Mouse (Mus musculus): Measurements from ENCODE around the gene Icmt. TPM values are rescaled to one million over a fixed set of nuclear protein-coding genes. Genes with fewer than 3 reads are reported as not detected.

Gene Icmt
- polyA plus RNA-seq, 1 experiment from 2014 or later = 18.1 TPM

DNA sequence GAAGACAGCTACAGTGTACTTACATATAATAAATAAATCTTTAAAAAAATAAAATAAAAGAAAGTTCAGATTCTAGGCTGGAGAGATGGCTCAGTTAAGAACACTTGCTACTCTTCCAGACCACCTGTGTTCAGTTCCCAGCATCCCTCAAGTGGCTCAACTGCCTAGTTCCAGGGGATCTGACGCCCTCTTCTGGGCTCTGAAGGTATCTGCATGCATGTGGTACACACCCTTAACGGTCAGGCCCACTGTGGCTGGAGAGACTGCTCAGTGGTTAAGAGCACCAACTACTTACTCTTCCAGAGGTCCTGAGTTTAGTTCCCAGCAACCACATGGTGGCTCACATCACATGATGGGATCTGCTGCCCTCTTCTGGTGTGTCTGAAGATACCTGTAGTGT is 19.1 kb upstream of the Icmt start:
- Histone ChIP-seq H3K27me3 (peaks cover 92% of the 10 kb centered on the region), H3K4me2 (replicated peaks) (no peak overlapping the region), H3K9me3 (no peaks in the 10 kb centered on the region)

DNA sequence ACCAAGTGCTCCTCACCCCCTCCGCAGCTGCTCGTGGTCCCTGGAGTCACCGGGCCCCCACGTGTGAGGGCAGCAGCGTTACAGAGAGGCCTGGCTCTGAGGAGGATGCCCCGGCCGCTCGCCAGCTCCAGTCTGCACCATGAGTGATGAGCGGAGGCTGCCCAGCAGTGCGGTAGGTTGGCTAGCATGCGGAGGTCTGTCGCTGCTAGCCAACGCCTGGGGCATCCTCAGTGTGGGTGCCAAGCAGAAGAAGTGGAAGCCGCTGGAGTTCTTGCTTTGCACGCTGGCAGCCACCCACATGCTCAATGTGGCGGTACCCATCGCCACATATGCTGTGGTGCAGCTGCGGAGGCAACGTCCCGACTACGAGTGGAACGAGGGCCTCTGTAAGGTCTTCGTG is 18.0 kb upstream of the Icmt start:
- Histone ChIP-seq H3K27ac (no peak overlapping the region), H3K27me3 (peaks cover 95% of the 10 kb centered on the region), H3K4me3 (replicated peaks) (no peak overlapping the region), H3K9me3 (no peaks in the 10 kb centered on the region), H3K4me1 (replicated peaks) (peaks cover 24% of the 10 kb centered on the region), H3K36me3 (no peaks in the 10 kb centered on the region), H3K4me2 (replicated peaks) (no peak overlapping the region), H3K9ac (replicated peaks) (no peak overlapping the region)
- no peak for ATAC-seq
- WGBS = 93% methylated on average over 23 of the region's 23 CpGs

More for the DNA sequence above, 19.1 kb upstream of the Icmt start:
- ATAC-seq = no peak
- WGBS = 78% methylated on average over 2 of the region's 2 CpGs
- Histone ChIP-seq H3K4me1 (replicated peaks) (peaks cover 24% of the 10 kb centered on the region), H3K9ac (replicated peaks) (no peak overlapping the region), H3K4me3 (replicated peaks) (no peak overlapping the region), H3K36me3 (no peaks in the 10 kb centered on the region), H3K27ac (no peak overlapping the region)

DNA sequence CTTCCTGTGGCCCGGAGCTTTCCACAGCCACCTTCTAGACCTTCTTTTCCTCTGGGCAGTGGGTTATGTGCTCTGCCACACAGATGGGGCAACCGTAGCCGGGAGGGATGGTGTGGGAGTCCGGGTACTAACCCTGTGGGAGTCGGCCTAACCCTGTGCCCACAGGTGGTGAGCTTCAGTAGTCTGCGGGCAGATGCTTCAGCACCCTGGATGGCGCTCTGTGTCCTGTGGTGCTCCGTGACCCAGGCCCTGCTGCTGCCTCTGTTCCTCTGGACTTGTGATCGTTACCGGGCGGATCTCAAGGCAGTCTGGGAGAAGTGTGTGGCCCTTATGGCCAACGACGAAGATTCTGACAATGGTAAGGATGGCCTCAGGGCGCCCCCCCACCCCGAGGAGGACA is 15.4 kb upstream of the Icmt start:
- no peak for ATAC-seq
- Histone ChIP-seq H3K36me3 (no peaks in the 10 kb centered on the region), H3K4me2 (replicated peaks) (no peak overlapping the region), H3K27me3 (peaks cover 96% of the 10 kb centered on the region), H3K27ac (no peak overlapping the region), H3K4me1 (replicated peaks) (peaks cover 21% of the 10 kb centered on the region), H3K9ac (replicated peaks) (no peak overlapping the region), H3K9me3 (no peaks in the 10 kb centered on the region), H3K4me3 (replicated peaks) (no peak overlapping the region)
- WGBS = 61% methylated on average over 15 of the region's 15 CpGs

DNA sequence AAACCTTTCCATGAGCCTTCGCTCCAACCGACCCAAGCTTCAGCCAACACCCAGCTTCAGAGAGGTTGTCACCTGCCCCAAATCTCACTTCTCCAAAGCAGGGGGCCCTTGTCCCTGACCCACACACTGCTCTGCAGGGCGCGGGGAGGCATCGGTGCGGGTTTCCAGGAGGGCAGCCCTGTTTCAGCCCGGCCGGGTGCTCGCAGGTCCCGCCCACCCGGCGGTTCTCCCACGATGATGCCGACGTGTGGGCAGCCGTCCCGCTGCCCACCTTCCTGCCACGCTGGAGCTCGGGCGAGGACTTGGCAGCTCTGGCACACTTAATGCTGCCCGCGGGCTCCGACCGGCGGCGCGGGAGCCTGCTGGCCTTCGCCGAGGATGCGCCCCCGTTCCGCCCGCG is 14.3 kb upstream of the Icmt start:
- H3K9me3 ChIP-seq = no peaks in the 10 kb centered on the region
- no peaks in the 10 kb centered on the region for H3K36me3 ChIP-seq
- H3K9ac ChIP-seq (replicated peaks) = peak overlapping the region; percentile 53
- H3K4me2 ChIP-seq (replicated peaks) = peak overlapping the region; percentile 56
- peaks cover 97% of the 10 kb centered on the region for H3K27me3 ChIP-seq
- H3K4me3 ChIP-seq (replicated peaks) = peak overlapping the region; percentile 36
- peak; percentile 9; the same call in 1 of the 2 replicates for ATAC-seq
- WGBS = 19% methylated on average over 34 of the region's 34 CpGs
- peaks cover 32% of the 10 kb centered on the region for H3K4me1 ChIP-seq (replicated peaks)
- no peak overlapping the region for H3K27ac ChIP-seq

DNA sequence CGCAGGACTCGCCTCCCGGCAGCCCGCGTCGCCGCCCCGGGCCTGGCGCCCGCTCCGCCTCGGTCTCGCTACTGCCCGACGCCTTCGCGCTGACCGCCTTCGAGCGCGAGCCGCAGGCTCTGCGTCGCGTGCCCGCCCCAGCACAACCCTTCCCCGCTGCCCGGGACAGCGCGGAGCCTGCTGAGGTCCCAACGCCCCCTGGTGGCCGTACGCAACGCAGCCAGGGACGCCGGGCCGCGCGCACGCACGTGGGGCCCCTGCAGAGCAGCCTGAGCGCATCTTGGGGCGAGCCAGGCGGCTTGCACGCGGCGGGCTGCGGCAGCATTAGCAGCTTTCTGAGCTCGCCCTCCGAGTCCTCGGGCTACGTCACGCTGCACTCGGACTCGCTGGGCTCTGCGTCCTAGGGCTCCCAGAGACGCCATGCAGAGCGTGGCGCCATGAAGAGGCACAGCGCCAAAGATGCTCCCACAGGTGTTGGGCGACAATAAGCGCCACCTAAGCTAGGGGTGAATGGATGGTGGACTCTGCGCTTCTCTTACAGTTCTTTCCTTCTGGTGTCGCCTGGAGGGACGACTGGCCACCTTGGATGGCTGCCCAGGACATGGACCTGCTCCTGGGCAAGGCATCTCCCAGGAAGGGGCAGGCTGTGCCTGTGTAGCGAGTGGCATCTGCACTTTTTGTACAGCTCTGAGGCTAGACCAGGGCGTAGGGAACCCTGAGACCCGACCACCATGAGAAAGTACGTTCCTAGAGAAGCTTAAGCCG is 13.7 kb upstream of the Icmt start:
- Histone ChIP-seq H3K36me3 (no peaks in the 10 kb centered on the region), H3K4me2 (replicated peaks) (peak overlapping the region; percentile 56), H3K27ac (no peak overlapping the region), H3K9ac (replicated peaks) (peak overlapping the region; percentile 53), H3K27me3 (peaks cover 100% of the 10 kb centered on the region), H3K4me1 (replicated peaks) (peaks cover 38% of the 10 kb centered on the region), H3K4me3 (replicated peaks) (peak overlapping the region; percentile 36), H3K9me3 (no peaks in the 10 kb centered on the region)
- ATAC-seq = peak; percentile 81
- WGBS = 4% methylated on average over 67 of the region's 70 CpGs

DNA sequence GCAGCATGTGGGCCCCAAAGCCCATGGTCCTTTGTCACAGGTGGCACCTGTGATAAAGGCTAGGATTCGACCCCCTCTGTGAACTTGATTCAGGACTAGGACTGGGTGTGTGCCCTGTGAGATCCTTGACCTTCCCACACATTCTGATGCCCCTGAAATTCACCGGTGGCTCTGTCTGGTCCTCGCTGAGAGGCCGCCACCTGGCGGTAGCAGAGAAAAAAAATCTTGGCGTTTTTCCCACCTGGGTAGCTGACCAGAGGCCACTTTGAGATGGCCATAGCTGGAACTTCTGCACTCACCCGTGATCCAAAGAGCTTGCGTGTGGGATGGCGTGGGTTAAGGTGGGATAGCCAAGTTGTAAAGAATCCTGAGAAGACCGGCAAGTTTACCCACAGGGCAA is 11.5 kb upstream of the Icmt start:
- Histone ChIP-seq H3K9me3 (no peaks in the 10 kb centered on the region), H3K27ac (no peak overlapping the region), H3K9ac (replicated peaks) (no peak overlapping the region), H3K4me1 (replicated peaks) (peaks cover 51% of the 10 kb centered on the region), H3K27me3 (peaks cover 97% of the 10 kb centered on the region), H3K4me2 (replicated peaks) (no peak overlapping the region), H3K4me3 (replicated peaks) (no peak overlapping the region), H3K36me3 (no peaks in the 10 kb centered on the region)
- no peak for ATAC-seq
- 4% methylated on average over 10 of the region's 10 CpGs for WGBS

DNA sequence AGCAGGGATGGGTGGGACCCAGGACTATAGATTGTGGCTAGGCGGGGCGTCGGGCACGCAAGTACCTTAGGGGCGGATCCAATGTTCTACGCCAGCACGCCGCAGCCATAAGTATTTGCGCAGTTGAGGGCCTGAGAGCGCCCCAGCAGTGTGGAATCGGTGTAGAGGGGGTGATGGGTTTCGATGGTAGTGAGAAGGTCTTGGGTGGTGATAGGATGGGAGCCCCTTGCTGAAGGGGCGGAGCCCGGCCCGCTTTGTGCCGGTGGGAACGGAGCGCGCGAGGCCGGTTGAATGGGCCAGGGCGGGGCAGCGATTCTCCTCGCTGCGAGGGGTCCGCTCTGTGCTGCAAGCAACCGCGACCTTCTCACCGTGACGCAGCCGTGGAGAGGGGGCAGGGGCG is 10.8 kb upstream of the Icmt start:
- WGBS = 1% methylated on average over 31 of the region's 32 CpGs
- Histone ChIP-seq H3K27me3 (peaks cover 97% of the 10 kb centered on the region), H3K4me3 (replicated peaks) (peak overlapping the region; percentile 34), H3K27ac (no peak overlapping the region), H3K4me2 (replicated peaks) (peak overlapping the region; percentile 57), H3K9me3 (no peaks in the 10 kb centered on the region), H3K9ac (replicated peaks) (peak overlapping the region; percentile 56), H3K4me1 (replicated peaks) (peaks cover 58% of the 10 kb centered on the region), H3K36me3 (no peaks in the 10 kb centered on the region)
- peak; percentile 11 for ATAC-seq

DNA sequence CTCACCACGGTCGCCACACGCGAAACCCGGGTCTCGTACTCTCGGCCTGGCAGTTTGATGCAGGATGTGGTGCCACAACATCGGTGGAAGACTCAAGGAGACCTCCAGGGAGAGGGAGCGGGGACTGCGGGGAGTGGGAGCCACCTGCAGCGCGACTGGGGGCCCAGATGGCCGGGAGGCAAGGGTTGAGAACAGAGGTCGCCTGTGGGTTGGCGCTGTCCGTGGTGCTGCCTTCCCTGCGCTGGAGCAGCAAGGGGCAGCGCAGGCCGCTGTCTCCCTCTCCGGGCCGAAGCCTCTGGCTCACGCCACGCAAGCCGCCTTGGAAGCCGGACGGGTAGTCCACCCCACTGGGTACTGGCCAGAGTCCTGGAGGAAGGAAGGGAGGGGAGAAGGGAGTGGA is 10.1 kb upstream of the Icmt start:
- Histone ChIP-seq H3K4me1 (replicated peaks) (peaks cover 65% of the 10 kb centered on the region), H3K27me3 (peaks cover 97% of the 10 kb centered on the region), H3K9ac (replicated peaks) (peak overlapping the region; percentile 56; the same call in 1 of the 2 replicates), H3K4me2 (replicated peaks) (peak overlapping the region; percentile 57), H3K27ac (no peak overlapping the region), H3K36me3 (no peaks in the 10 kb centered on the region), H3K9me3 (no peaks in the 10 kb centered on the region), H3K4me3 (replicated peaks) (peak overlapping the region; percentile 34; the same call in 1 of the 2 replicates)
- ATAC-seq = no peak
- WGBS = 3% methylated on average over 26 of the region's 26 CpGs

DNA sequence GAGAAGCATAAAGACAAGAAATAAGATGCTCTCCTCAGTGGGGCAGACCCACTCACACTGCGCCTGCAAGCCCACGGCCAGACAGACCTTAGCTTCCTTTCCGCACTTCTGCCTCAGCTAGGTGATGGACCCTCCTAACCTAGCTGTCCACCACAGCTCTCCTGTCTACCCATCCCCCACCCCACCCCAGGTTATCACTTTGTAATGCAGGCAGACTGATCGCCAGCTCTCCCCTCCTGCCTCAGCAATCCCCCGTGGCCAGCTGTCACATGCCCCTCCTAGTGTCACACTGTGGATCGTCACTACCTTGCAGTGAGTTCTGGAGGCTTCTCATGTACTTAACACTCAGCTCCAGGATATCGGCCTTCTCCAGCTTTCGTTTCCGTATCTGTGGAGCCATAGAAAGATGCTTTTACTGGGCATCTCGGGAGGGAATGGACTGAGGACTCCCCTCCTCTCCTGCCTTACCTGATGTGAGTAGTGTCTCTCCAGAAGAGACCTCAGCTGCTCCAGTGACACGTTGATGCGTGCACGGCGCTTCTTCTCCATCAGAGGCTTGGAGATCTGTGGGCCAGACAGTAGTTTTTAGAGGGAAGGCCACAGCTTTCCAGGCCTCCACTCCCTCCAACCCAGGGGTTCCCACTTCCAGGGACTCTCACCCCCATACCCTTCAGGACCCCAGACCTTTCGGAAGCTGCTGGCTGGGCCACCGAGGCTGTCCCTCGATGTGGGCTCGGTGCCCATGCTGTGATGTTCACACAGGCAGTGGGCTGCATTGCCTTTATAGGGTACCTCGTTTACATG is 9.5 kb upstream of the Icmt start:
- Histone ChIP-seq H3K27me3 (peaks cover 97% of the 10 kb centered on the region), H3K27ac (no peak overlapping the region), H3K9ac (replicated peaks) (no peak overlapping the region), H3K4me1 (replicated peaks) (peaks cover 71% of the 10 kb centered on the region), H3K9me3 (no peaks in the 10 kb centered on the region), H3K36me3 (no peaks in the 10 kb centered on the region), H3K4me3 (replicated peaks) (no peak overlapping the region), H3K4me2 (replicated peaks) (peak overlapping the region; percentile 57)
- 6% methylated on average over 19 of the region's 19 CpGs for WGBS
- ATAC-seq = no peak

DNA sequence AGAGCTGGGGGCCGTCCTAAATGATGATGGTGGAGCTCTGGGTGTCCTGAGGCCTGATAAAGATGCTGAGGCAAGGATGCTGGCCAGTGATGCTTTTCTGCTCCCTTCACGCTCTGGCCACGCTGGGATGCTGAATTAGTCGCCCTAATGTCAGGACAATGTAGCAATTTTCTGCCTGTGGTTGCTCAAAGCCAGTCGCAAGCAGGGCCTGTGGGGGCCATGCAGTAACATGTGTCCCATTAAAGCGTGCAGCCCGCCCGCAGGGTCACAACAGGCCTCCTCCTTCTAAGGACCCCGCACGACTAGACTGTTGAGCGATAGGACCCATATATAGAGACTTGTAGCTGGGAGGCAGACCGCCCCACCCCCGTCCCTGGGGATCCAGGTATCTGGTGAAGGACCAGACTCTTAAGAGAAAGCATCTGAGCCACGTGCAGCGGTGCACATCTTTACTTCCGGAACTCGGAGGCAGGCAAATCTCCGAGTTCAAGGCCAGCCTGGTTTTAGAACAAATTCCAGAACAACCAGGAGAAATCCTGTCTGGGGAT is 8.6 kb upstream of the Icmt start:
- H3K36me3 ChIP-seq = no peaks in the 10 kb centered on the region
- 23% methylated on average over 18 of the region's 18 CpGs for WGBS
- no peak overlapping the region for H3K4me3 ChIP-seq (replicated peaks)
- no peak overlapping the region for H3K27ac ChIP-seq
- no peaks in the 10 kb centered on the region for H3K9me3 ChIP-seq
- peak overlapping the region; percentile 57; the same call in 1 of the 2 replicates for H3K4me2 ChIP-seq (replicated peaks)
- no peak overlapping the region for H3K9ac ChIP-seq (replicated peaks)
- no peak for ATAC-seq
- H3K4me1 ChIP-seq (replicated peaks) = peaks cover 72% of the 10 kb centered on the region
- H3K27me3 ChIP-seq = peaks cover 97% of the 10 kb centered on the region

DNA sequence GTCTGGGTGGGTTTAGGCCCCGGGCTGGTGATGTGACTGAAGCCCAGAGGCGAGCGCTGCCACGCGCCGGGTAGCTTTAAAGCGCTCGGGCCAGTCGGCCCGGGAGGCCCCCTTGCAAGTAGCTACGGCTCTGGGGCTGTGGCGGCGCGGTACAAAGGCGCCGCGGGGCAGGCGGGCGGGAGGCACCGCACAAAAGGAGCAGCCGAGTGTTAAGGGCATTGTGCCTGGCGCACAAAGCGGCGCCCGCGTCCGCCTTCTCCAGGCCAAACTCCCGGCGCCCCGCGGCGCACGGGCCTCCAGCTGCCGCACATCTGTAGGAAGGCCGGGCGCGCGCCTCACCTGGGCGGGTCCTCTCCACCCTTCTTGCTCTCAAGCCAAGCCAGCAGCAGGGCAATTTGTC is 6.6 kb upstream of the Icmt start:
- peak overlapping the region; percentile 19; the same call in 1 of the 2 replicates for H3K27ac ChIP-seq
- WGBS = under 1% methylated on average over 33 of the region's 39 CpGs
- H3K36me3 ChIP-seq = no peaks in the 10 kb centered on the region

DNA sequence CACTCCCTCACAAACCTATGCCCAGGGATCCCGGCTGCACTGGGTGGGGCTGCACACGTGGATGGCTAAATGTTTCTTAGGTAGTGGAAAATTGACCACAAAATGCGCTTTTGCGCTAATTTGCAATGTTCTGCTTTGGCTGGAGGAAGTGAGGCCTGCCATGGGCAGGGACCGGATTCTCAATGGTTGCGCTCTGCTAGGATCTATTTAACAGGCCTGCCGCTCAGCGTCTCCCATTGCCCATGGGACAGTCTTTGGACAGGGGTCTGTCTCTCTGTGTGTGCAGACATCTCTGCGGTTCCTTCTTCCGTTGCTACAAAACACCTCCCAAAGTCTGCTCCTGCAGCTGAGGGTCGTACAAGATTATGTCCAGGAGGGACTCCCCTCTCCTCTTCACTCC is 6.0 kb upstream of the Icmt start:
- H3K4me3 ChIP-seq (replicated peaks) = peak overlapping the region; percentile 33; the same call in 1 of the 2 replicates
- H3K4me1 ChIP-seq (replicated peaks) = peaks cover 75% of the 10 kb centered on the region
- 5% methylated on average over 11 of the region's 11 CpGs for WGBS

More for the DNA sequence above, 6.6 kb upstream of the Icmt start:
- Histone ChIP-seq H3K4me1 (replicated peaks) (peaks cover 79% of the 10 kb centered on the region), H3K27me3 (peaks cover 97% of the 10 kb centered on the region), H3K4me2 (replicated peaks) (peak overlapping the region; percentile 60), H3K9me3 (no peaks in the 10 kb centered on the region), H3K9ac (replicated peaks) (peak overlapping the region; percentile 62), H3K4me3 (replicated peaks) (peak overlapping the region; percentile 33)
- peak; percentile 68 for ATAC-seq

More for the DNA sequence above, 6.0 kb upstream of the Icmt start:
- Histone ChIP-seq H3K27ac (0 out of 2 replicates have a peak overlapping the region, but pooled peaks have one; percentile 19), H3K9ac (replicated peaks) (peak overlapping the region; percentile 62; the same call in 1 of the 2 replicates), H3K27me3 (peaks cover 97% of the 10 kb centered on the region), H3K36me3 (no peaks in the 10 kb centered on the region), H3K9me3 (no peaks in the 10 kb centered on the region), H3K4me2 (replicated peaks) (peak overlapping the region; percentile 60)
- no peak for ATAC-seq

Data from midbrain, embryonic 13.5 days (tissue).